Mouse (Mus musculus) c-Kit-positive CD71-negative TER-119-negative erythroid progenitor cells, embryonic 14.5 days (primary cell): ENCODE measurements around the gene Pym1.

Experiments
- DNase-seq: peaks from one replicate; pipeline ENCODE4 v3.0.0-alpha.2; 2013; ENCODE audit warnings: low read depth

The Pym1 gene

GRCm38 (mm10) chr10:128744680-128745601 lies 2.7 kb upstream of the Pym1 start, which contains the start of gene Dgka:
Gene Dgka (minus strand): TSS chr10:128744855.
- DNase-seq = no peak

GRCm38 (mm10) chr10:128745946-128746613 lies 1.6 kb upstream of the Pym1 start:
- DNase-seq = no peak

GRCm38 (mm10) chr10:128746972-128747645 lies 580 bp upstream of the Pym1 start:
- no peak for DNase-seq

- peak; percentile 84 for DNase-seq
Observed at GRCm38 (mm10) chr10:128748252-128748864, 669 bp downstream of the Pym1 start.

- no peak for DNase-seq
Observed at GRCm38 (mm10) chr10:128772895-128773294, 25.2 kb downstream of the Pym1 start.

GRCm38 (mm10) chr10:128773685-128774084 lies 26.0 kb downstream of the Pym1 start:
- no peak for DNase-seq

GRCm38 (mm10) chr10:128778441-128778840 lies 30.8 kb downstream of the Pym1 start:
- no peak for DNase-seq

GRCm38 (mm10) chr10:128779011-128779795 lies 31.5 kb downstream of the Pym1 start:
- peak; percentile 85 for DNase-seq

- no peak for DNase-seq
Observed at GRCm38 (mm10) chr10:128780200-128780599, 32.5 kb downstream of the Pym1 start.

GRCm38 (mm10) chr10:128790398-128791124 lies 42.9 kb downstream of the Pym1 start, which contains the start of gene Mmp19:
Gene Mmp19 (plus strand): TSS chr10:128790910.
- no peak for DNase-seq

GRCm38 (mm10) chr10:128792041-128792440 lies 44.4 kb downstream of the Pym1 start:
- DNase-seq = no peak

- no peak for DNase-seq
Observed at GRCm38 (mm10) chr10:128793258-128793657, 45.6 kb downstream of the Pym1 start.

GRCm38 (mm10) chr10:128794391-128794790 lies 46.7 kb downstream of the Pym1 start:
- DNase-seq = no peak

- no peak for DNase-seq
Observed at GRCm38 (mm10) chr10:128795581-128795980, 47.9 kb downstream of the Pym1 start.

GRCm38 (mm10) chr10:128798676-128799075 lies 51.0 kb downstream of the Pym1 start:
- DNase-seq = no peak

GRCm38 (mm10) chr10:128801981-128802495 lies 54.3 kb downstream of the Pym1 start:
- DNase-seq = no peak

- no peak for DNase-seq
Observed at GRCm38 (mm10) chr10:128802956-128803355, 55.3 kb downstream of the Pym1 start.

- DNase-seq = no peak
Observed at GRCm38 (mm10) chr10:128803361-128803760, 55.7 kb downstream of the Pym1 start.

- DNase-seq = no peak
Observed at GRCm38 (mm10) chr10:128803771-128804270, 56.1 kb downstream of the Pym1 start, which contains the start of gene Dnajc14. Gene Dnajc14 (plus strand): TSS chr10:128804062.
